Mouse (Mus musculus) effector memory CD4-positive, alpha-beta T cell, adult 7 months (primary cell): Measurements from ENCODE around the gene Cyp19a1. TPM values are rescaled to one million over a fixed set of nuclear protein-coding genes. Genes with fewer than 3 reads are reported as not detected.

Source experiments
- polyA plus RNA-seq: library from polyadenylated mRNA; unstranded; fragments of 100-300 nt; shearing (Covaris generic); gene quantifications from one replicate; pipeline ENCODE4 v1.2.1, GENCODE M21; 2017

The Cyp19a1 gene
- not detected for polyA plus RNA-seq

DNA sequence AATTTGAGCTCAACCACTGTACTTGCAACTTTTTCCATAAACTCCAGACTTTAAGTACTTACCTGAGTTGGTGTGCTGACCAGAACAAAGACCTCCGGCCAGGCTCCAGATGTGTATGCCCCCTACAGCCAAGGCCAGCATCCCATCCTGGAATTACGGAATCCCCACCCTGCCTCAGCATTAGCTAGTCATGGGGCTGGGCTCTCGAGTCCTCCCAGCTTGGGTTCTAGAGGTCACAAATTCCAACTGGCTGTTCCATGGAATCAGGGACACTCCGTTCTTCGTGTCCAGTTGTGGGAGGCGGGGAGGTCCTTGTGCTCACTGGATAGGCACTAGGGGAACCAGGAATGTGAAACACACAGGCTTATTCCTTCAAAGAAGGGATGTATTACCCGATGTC, at the start of gene Cyp19a1:
Gene Cyp19a1, minus strand, starts transcription at position 101 of the 400 bp plus-strand sequence.

DNA sequence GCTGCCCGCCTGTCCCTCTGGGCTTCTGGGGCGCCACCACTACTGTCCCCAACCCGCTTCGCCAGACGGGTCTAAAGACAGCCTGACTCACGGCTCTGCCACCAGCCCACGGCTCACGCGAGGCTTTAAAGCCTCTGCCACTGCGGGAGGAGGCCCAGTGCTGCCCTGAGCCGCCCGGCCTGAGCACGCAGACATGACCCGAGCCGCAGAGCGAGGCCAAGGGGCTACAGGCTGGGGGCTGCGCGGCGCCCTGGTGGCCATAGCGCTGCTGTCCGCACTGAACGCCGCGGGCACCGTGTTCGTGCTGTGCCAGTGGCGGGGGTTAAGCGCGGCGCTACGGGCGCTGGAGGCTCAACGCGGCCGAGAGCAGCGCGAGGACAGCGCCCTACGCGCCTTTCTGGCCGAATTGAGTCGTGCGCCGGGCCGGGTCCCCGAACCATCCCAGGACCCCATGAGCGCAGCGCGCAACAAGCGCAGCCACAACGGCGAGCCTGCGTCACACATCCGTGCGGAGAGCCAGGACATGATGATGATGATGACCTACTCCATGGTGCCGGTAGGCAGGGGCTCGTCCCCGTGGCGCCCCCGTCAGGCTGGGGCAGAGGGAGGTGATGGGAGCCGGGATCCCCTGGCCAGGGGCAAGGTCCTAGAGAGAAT, 18.5 kb upstream of the Cyp19a1 start, which contains the start of gene Gldn:
Gene Gldn, plus strand, starts transcription at position 156 of the 657 bp plus-strand sequence.

Other genes with a start within 250 kb of the Cyp19a1 start
- not detected for gene Tnfaip8l3, start 199.7 kb downstream of the Cyp19a1 start, polyA plus RNA-seq
- gene Gldn, start 18.4 kb upstream of the Cyp19a1 start, polyA plus RNA-seq = 0.40 TPM
- gene Dmxl2, start 233.5 kb upstream of the Cyp19a1 start, polyA plus RNA-seq = 0.74 TPM